Mouse (Mus musculus): ENCODE measurements around the gene Iqsec1.

DNA sequence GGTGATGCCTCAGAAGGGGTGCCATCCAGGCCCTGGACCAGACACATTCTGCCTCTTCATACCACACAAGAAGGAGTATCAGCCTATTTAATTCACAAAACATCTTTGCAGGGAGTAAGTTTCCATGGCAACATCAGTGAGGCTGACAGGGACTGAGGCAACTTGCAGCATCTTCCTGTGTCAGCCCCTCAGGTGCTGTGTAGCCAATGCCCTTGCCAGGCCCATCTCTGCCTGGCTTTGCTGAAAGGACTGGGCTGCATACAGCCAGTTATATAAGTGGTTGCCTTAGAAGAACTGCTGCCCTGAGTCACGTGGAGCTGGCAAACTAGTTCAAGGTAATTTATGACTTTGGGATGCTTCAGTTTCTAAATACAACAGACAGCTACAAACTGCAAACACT lies 140.4 kb downstream of the Iqsec1 start:
- TF ChIP-seq ZNF384 (IDR thresholded peaks at IDR 0.05; ENCODE audit: low read depth, low read length), result no peak
- TF ChIP-seq CTCF (conservative IDR thresholded peaks at IDR 0.05 in 1 of 2, IDR thresholded peaks at IDR 0.05 in 1 of 2; ENCODE audit: low read depth in 2 of 2, low read length in 2 of 2), result no peak
- TF ChIP-seq TBP (conservative IDR thresholded peaks at IDR 0.05; ENCODE audit: low read depth, low read length), result no peak
- no peak for TF ChIP-seq MAFK (IDR thresholded peaks at IDR 0.05; ENCODE audit: insufficient replicate concordance, low read length)
- TF ChIP-seq POLR2A (IDR thresholded peaks at IDR 0.05; ENCODE audit: low read depth, low read length), result no peak
- no peak for TF ChIP-seq NELFE (IDR thresholded peaks at IDR 0.05; ENCODE audit: low read depth, low read length)
- no peak for TF ChIP-seq IRF4 (IDR thresholded peaks at IDR 0.05; ENCODE audit: low read depth, low read length)
